Mouse (Mus musculus) MEL (cell line): ENCODE measurements at regions not wholly inside any gene's neighbourhood (a gene's known extent, or its start where the extent isn't known, plus 50 kb on each side); places are given as distances from the start of the nearest gene placed in this dataset.

Experiments used
- CHD1 ChIP-seq: IDR thresholded peaks from 2 replicates; pipeline ENCODE4 v1.6.1; 2012; ENCODE audit warnings: low read depth, mild to moderate bottlenecking, inconsistent platforms, low read length, improper control_type of control experiment
- CTCF ChIP-seq, 3 experiments: IDR thresholded peaks in 2 of 3; conservative IDR thresholded peaks in 1 of 3; 2 replicates each; pipeline ENCODE4 v1.5.1; 2011 to 2012; ENCODE audit warnings: low read length in 3 of 3, low read depth in 2 of 3, mild to moderate bottlenecking in 2 of 3, improper control_type of control experiment in 1 of 3, inconsistent platforms in 1 of 3, mixed read lengths in 1 of 3, moderate library complexity in 1 of 3; ENCODE audit not compliant: control insufficient read depth in 1 of 3, insufficient read depth in 1 of 3, poor library complexity in 1 of 3, severe bottlenecking in 1 of 3
- E2F4 ChIP-seq: IDR thresholded peaks from 2 replicates; pipeline ENCODE4 v1.6.1; 2011; ENCODE audit warnings: low read depth, low read length, improper control_type of control experiment, borderline replicate concordance
- EP300 ChIP-seq, 2 experiments: IDR thresholded peaks; 2 replicates each; pipeline ENCODE4 v1.6.1; 2011; ENCODE audit warnings: improper control_type of control experiment in 2 of 2, low read length in 2 of 2, low read depth in 1 of 2, mild to moderate bottlenecking in 1 of 2
- KAT2A ChIP-seq: conservative IDR thresholded peaks from 2 replicates; pipeline ENCODE4 v1.6.1; 2012; ENCODE audit warnings: low read depth, low read length, improper control_type of control experiment, inconsistent platforms
- MAX ChIP-seq: IDR thresholded peaks from 2 replicates; pipeline ENCODE4 v1.6.1; 2011; ENCODE audit warnings: low read length, improper control_type of control experiment
- MXI1 ChIP-seq: IDR thresholded peaks from 2 replicates; pipeline ENCODE4 v1.6.1; 2011; ENCODE audit warnings: mild to moderate bottlenecking, low read depth, low read length, improper control_type of control experiment
- NRF1 ChIP-seq: IDR thresholded peaks from 2 replicates; pipeline ENCODE4 v1.6.1; 2014; ENCODE audit warnings: low read depth, mild to moderate bottlenecking, inconsistent platforms, low read length, improper control_type of control experiment, moderate library complexity; ENCODE audit not compliant: poor library complexity, insufficient read depth, severe bottlenecking
- POLR2A ChIP-seq, 2 experiments: IDR thresholded peaks; 2 replicates each; pipeline ENCODE4 v1.6.1; 2011 to 2012; ENCODE audit warnings: low read length in 2 of 2, mild to moderate bottlenecking in 2 of 2, control low read depth in 1 of 2, improper control_type of control experiment in 1 of 2, low read depth in 1 of 2, moderate library complexity in 1 of 2; ENCODE audit not compliant: control insufficient read depth in 1 of 2, insufficient read depth in 1 of 2, poor library complexity in 1 of 2
- POLR2AphosphoS5 ChIP-seq: IDR thresholded peaks from 2 replicates; pipeline ENCODE4 v1.6.1; 2012; ENCODE audit warnings: low read depth, borderline replicate concordance, mild to moderate bottlenecking, inconsistent platforms, low read length, moderate library complexity, mixed read lengths
- RAD21 ChIP-seq: IDR thresholded peaks from 2 replicates; pipeline ENCODE4 v1.6.1; 2011; ENCODE audit warnings: mild to moderate bottlenecking, low read depth, low read length, improper control_type of control experiment
- ZNF384 ChIP-seq: IDR thresholded peaks from 2 replicates; pipeline ENCODE4 v1.6.1; 2012; ENCODE audit warnings: low read depth, mild to moderate bottlenecking, inconsistent platforms, low read length, improper control_type of control experiment

- TF ChIP-seq POLR2A (IDR thresholded peaks at IDR 0.05; ENCODE audit: control insufficient read depth in 1 of 2, insufficient read depth in 1 of 2, low read depth in 1 of 2, low read length in 2 of 2, poor library complexity in 1 of 2) (no peak), KAT2A (no peak), CTCF (IDR thresholded peaks at IDR 0.05 in 2 of 3, conservative IDR thresholded peaks at IDR 0.05 in 1 of 3; ENCODE audit: control insufficient read depth in 1 of 3, insufficient read depth in 1 of 3, low read depth in 2 of 3, low read length in 3 of 3, poor library complexity in 1 of 3, severe bottlenecking in 1 of 3) (no peak), E2F4 (no peak), CHD1 (no peak), RAD21 (no peak), MAX (no peak), EP300 (IDR thresholded peaks at IDR 0.05; ENCODE audit: low read depth in 1 of 2, low read length in 2 of 2) (no peak), MXI1 (no peak), ZNF384 (no peak), POLR2AphosphoS5 (no peak), NRF1 (no peak)
Measured at GRCm38 (mm10) chr14:17079513-17079912, 260.6 kb upstream of the Rarb start.
